Mouse (Mus musculus): ENCODE data around the gene Rbmxl1. TPM values are rescaled to one million over a fixed set of nuclear protein-coding genes. Genes with fewer than 3 reads are reported as not detected.

The Rbmxl1 gene
- total RNA-seq, 4 experiments from 2014 or later, result 14.0 to 17.6 (median 16.5) TPM

- no peak for DNase-seq (ENCODE audit: low spot score)
These were observed 15.7 kb downstream of the Rbmxl1 start for GRCm38 (mm10) chr8:78493031-78493430.

- no peak for DNase-seq (ENCODE audit: low spot score)
These were observed 19.0 kb downstream of the Rbmxl1 start for GRCm38 (mm10) chr8:78489733-78490132.

GRCm38 (mm10) chr8:78477051-78477829 is 31.5 kb downstream of the Rbmxl1 start:
- DNase-seq (ENCODE audit: low spot score), result no peak

- DNase-seq (ENCODE audit: low spot score), result no peak
These were observed 40.8 kb downstream of the Rbmxl1 start for GRCm38 (mm10) chr8:78467889-78468288.

- no peak for DNase-seq (ENCODE audit: low spot score)
These were observed 44.8 kb downstream of the Rbmxl1 start for GRCm38 (mm10) chr8:78463941-78464340.

- DNase-seq (ENCODE audit: low spot score), result no peak
These were observed 52.3 kb downstream of the Rbmxl1 start for GRCm38 (mm10) chr8:78456441-78456840.

Other genes starting within 250 kb of the Rbmxl1 start
- gene Pou4f2, start 72.3 kb downstream of the Rbmxl1 start, total RNA-seq (2022), result not detected
- 1 to 10 TPM; 3.1 to 6.3 (median 4.9) TPM for gene Slc10a7, start 448 bp upstream of the Rbmxl1 start, total RNA-seq (2022)

Data from heart, adult 8-10 months (tissue).